Mouse (Mus musculus) spleen, adult 2 months (tissue): ENCODE results near the gene Zfp853. TPM values are rescaled to one million over a fixed set of nuclear protein-coding genes. Genes with fewer than 3 reads are reported as not detected.

Source experiments
- DNase-seq, 2 experiments: peaks; one replicate each; pipeline versions ENCODE4 v3.0.0 to v3.0.0-alpha.2; 2012 to 2021; ENCODE audit warnings: low spot score in 2 of 2, low read depth in 1 of 2
- H3K27ac ChIP-seq: fragments of 200-500 bp; 2 replicates; pipeline ENCODE4 v1.5.1; 2012; ENCODE audit warnings: low read length, inconsistent platforms; ENCODE audit not compliant: insufficient read depth
- H3K27me3 ChIP-seq: fragments of 200-500 bp; 2 replicates; pipeline ENCODE4 v1.6.1; 2012; ENCODE audit warnings: mild to moderate bottlenecking, moderate library complexity, low read length, inconsistent platforms; ENCODE audit not compliant: control insufficient read depth, insufficient read depth
- H3K36me3 ChIP-seq: fragments of 200-500 bp; 2 replicates; pipeline ENCODE4 v1.6.1; 2012; ENCODE audit warnings: mild to moderate bottlenecking, low read length, inconsistent platforms; ENCODE audit not compliant: control insufficient read depth, insufficient read depth
- H3K4me1 ChIP-seq: fragments of 200-500 bp; 2 replicates; pipeline ENCODE4 v1.6.1; 2011; ENCODE audit warnings: inconsistent platforms; ENCODE audit not compliant: control insufficient read depth, insufficient read depth, insufficient read length
- H3K4me3 ChIP-seq: fragments of 200-500 bp; 2 replicates; pipeline ENCODE4 v1.5.1; 2011; ENCODE audit warnings: mild to moderate bottlenecking, inconsistent platforms; ENCODE audit not compliant: insufficient read depth, insufficient read length; ENCODE audit errors: extremely low read depth
- CTCF ChIP-seq: fragments of 200-500 bp; IDR thresholded peaks from 2 replicates; pipeline ENCODE4 v1.5.1; 2011; ENCODE audit warnings: mild to moderate bottlenecking, inconsistent platforms; ENCODE audit not compliant: insufficient read depth, insufficient read length, insufficient replicate concordance; ENCODE audit errors: extremely low read depth
- POLR2A ChIP-seq: fragments of 200-500 bp; IDR thresholded peaks from 2 replicates; pipeline ENCODE4 v1.6.1; 2011; ENCODE audit warnings: low read depth, low read length, inconsistent platforms
- WGBS: fragments of 180-500 bp; shearing (Covaris S2); methylation state at CpG from one replicate; pipeline ENCODE4 v1.1.7; 2018; 5-methylcytosine and 5-hydroxymethylcytosine counted together
- polyA plus RNA-seq: library from polyadenylated mRNA; depleted of rRNA; stranded (reverse); fragments of >200 nt; gene quantifications from 2 replicates; pipeline ENCODE4 v1.2.3, GENCODE M21; 2012; rRNA removed

The Zfp853 gene
- polyA plus RNA-seq, 1 experiment = 0.91 TPM

- H3K27ac ChIP-seq = no peak overlapping the region
- H3K27me3 ChIP-seq = peaks cover 17% of the 10 kb centered on the region
- H3K36me3 ChIP-seq = peaks cover 6% of the 10 kb centered on the region; the same call in 1 of the 2 replicates
- peaks cover 16% of the 10 kb centered on the region; the same call in 1 of the 2 replicates for H3K4me1 ChIP-seq
- TF ChIP-seq CTCF = no peak
- no peak for TF ChIP-seq POLR2A
- WGBS = 25% methylated on average over 66 of the region's 66 CpGs
- H3K4me3 ChIP-seq = no peak overlapping the region
- DNase-seq = no peak
These were observed 38.8 kb downstream of the Zfp853 start for GRCm38 (mm10) chr5:143254487-143255130.

DNA sequence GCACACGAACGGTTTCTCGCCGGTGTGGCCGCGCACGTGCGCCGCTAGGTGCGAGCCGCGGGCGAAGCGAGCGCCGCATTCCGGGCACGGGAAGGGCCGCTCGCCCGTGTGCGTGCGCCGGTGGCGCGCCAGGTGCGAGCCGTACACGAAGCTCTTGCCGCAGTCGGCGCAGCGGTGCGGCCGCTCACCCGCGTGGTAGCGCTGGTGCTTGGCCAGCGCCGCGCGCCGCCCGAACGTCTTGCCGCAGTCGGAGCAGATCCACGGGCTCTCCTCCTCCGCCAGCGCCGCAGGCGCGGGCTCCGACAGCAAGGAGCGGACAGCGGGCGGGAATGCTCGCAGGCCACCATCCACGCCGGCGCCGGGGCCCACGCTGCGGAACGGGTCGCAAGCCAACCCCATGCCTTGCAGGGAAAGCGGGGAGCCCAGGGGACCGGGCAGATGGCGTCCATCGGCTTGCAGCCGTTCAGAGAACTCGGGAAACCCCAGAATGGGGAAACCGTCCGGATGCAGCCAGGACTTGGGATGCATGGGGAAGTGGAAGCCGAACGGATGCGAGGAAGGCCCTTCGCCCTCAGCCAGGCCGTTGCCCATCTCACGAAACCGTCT lies 39.4 kb downstream of the Zfp853 start:
- Histone ChIP-seq H3K36me3 (peaks cover 6% of the 10 kb centered on the region; the same call in 1 of the 2 replicates), H3K4me1 (peaks cover 16% of the 10 kb centered on the region; the same call in 1 of the 2 replicates), H3K4me3 (peak overlapping the region; percentile 1; the same call in 1 of the 2 replicates), H3K27ac (no peak overlapping the region), H3K27me3 (peaks cover 17% of the 10 kb centered on the region)
- TF ChIP-seq CTCF (no peak), POLR2A (no peak)
- no peak for DNase-seq
- WGBS = 18% methylated on average over 71 of the region's 81 CpGs

DNA sequence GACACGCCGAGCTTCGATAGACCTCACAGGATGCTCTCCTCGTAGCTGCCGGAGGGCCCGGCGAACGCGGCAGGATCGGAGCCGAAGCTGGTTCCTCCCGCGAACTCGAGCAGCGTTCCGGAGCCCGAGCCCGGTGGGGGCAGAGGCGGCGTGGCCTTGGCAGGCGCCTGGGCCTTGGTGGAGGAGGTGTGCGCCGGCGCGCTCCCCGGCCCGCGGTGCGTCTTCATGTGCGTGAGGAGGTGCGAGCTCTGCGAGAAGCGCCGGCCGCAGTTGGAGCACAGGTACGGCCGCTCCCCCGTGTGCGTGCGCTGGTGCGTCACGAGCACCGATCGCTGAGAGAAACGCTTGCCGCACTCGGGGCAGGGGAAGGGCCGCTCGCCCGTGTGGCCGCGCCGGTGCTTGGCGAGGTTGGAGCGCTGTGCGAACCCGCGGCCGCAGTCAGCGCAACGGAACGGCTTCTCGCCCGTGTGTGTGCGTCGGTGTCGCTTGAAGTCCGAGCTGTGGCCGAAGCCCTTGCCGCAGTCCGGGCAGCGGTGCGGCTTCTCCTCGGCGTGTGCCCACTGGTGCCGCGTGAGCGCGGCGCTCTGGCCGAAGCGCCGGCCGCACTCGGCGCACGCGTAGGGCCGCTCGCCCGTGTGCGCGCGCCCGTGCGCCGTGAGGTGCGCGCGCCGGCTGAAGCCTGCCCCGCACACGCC lies 40.1 kb downstream of the Zfp853 start:
- no peak for DNase-seq
- H3K4me3 ChIP-seq = peak overlapping the region; percentile 1; the same call in 1 of the 2 replicates
- 8% methylated on average over 103 of the region's 103 CpGs for WGBS

DNA sequence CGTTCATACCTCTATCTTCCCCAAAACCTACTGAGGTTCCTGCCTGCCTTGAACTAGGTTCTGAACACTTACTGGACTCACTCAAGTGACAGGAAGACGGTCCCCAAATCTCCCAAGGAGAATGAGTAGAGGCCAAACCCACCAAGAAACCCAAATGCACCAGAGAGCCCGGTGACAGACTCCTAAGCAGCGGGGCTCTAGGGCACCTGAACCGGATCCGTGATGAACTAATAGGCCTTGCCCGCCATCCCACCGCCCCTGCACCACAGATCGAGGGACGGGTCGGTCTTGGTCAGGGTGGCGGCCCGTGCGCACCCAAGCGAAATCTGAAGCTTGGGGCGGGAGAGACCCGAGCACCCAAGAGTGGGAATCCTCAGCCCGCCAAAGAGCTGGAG lies 40.6 kb downstream of the Zfp853 start:
- peaks cover 6% of the 10 kb centered on the region; the same call in 1 of the 2 replicates for H3K36me3 ChIP-seq
- no peak overlapping the region for H3K27ac ChIP-seq
- peaks cover 17% of the 10 kb centered on the region for H3K27me3 ChIP-seq
- no peak overlapping the region for H3K4me3 ChIP-seq
- no peak for DNase-seq
- TF ChIP-seq CTCF (no peak), POLR2A (no peak)
- 31% methylated on average over 18 of the region's 18 CpGs for WGBS
- H3K4me1 ChIP-seq = peaks cover 16% of the 10 kb centered on the region; the same call in 1 of the 2 replicates

More for the DNA sequence above, 40.1 kb downstream of the Zfp853 start:
- H3K27ac ChIP-seq = no peak overlapping the region
- H3K4me1 ChIP-seq = peaks cover 16% of the 10 kb centered on the region; the same call in 1 of the 2 replicates
- peaks cover 17% of the 10 kb centered on the region for H3K27me3 ChIP-seq
- TF ChIP-seq POLR2A (no peak), CTCF (no peak)
- peaks cover 6% of the 10 kb centered on the region; the same call in 1 of the 2 replicates for H3K36me3 ChIP-seq

GRCm38 (mm10) chr5:143252039-143252438 lies 41.4 kb downstream of the Zfp853 start:
- WGBS = 61% methylated on average over 6 of the region's 6 CpGs
- no peak for DNase-seq
- no peak overlapping the region for H3K27ac ChIP-seq
- peaks cover 16% of the 10 kb centered on the region; the same call in 1 of the 2 replicates for H3K4me1 ChIP-seq
- H3K27me3 ChIP-seq = peaks cover 17% of the 10 kb centered on the region
- no peak for TF ChIP-seq POLR2A
- no peak for TF ChIP-seq CTCF
- H3K36me3 ChIP-seq = peaks cover 9% of the 10 kb centered on the region
- H3K4me3 ChIP-seq = no peak overlapping the region

DNA sequence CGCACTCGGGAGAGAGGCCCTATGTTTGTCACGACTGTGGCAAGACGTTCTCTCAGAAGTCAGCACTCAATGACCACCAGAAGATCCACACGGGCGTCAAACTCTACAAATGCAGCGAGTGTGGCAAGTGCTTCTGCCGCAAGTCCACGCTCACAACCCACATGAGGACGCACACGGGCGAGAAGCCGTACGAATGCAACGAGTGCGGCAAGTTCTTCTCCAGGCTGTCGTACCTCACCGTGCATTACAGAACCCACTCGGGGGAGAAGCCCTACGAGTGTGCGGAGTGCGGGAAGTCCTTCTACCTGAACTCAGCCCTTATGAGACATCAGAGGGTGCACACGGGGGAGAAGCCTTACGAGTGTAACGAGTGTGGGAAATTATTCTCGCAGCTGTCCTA lies 48.5 kb downstream of the Zfp853 start:
- DNase-seq = no peak
- peaks cover 51% of the 10 kb centered on the region for H3K36me3 ChIP-seq

More for the DNA sequence above, 48.5 kb downstream of the Zfp853 start:
- Histone ChIP-seq H3K4me3 (no peak overlapping the region), H3K4me1 (no peaks in the 10 kb centered on the region), H3K27ac (no peak overlapping the region), H3K27me3 (no peaks in the 10 kb centered on the region)
- TF ChIP-seq POLR2A (no peak), CTCF (no peak)
- WGBS = 94% methylated on average over 26 of the region's 26 CpGs

Other genes with a start within 250 kb of the Zfp853 start
- 25.9 and 32.4 TPM in 2 replicates for gene Rnf216, start 180.6 kb downstream of the Zfp853 start, polyA plus RNA-seq
- gene Olfr718-ps1, start 146.0 kb downstream of the Zfp853 start, polyA plus RNA-seq = not detected in 2 replicates
- 2.6 and 2.7 TPM in 2 replicates for gene Rbak, start 112.8 kb downstream of the Zfp853 start, polyA plus RNA-seq
- not detected in 2 replicates for gene Spdye4b, start 112.6 kb downstream of the Zfp853 start, polyA plus RNA-seq
- gene Spdye4a, start 66.7 kb downstream of the Zfp853 start, polyA plus RNA-seq = not detected in 2 replicates
- gene Zfp12, start 58.5 kb downstream of the Zfp853 start, polyA plus RNA-seq = 9.0 and 10.0 TPM in 2 replicates
- 4.2 and 7.8 TPM in 2 replicates for gene Zfp316, start 23.6 kb downstream of the Zfp853 start, polyA plus RNA-seq
- gene E130309D02Rik, start 21.7 kb upstream of the Zfp853 start, polyA plus RNA-seq = 24.9 and 35.0 TPM in 2 replicates
- 55.2 and 60.2 TPM in 2 replicates for gene Zdhhc4, start 35.6 kb upstream of the Zfp853 start, polyA plus RNA-seq
- gene Grid2ip, start 63.7 kb upstream of the Zfp853 start, polyA plus RNA-seq = not detected in 2 replicates
- 45.1 and 63.8 TPM in 2 replicates for gene Kdelr2, start 110.2 kb upstream of the Zfp853 start, polyA plus RNA-seq
- gene Daglb, start 171.0 kb upstream of the Zfp853 start, polyA plus RNA-seq = 14.9 and 17.6 TPM in 2 replicates
- 141 and 229 TPM in 2 replicates for gene Rac1, start 234.4 kb upstream of the Zfp853 start, polyA plus RNA-seq